Mouse (Mus musculus) heart, adult 2 months (tissue): ENCODE measurements around the gene Grin3b. TPM values are rescaled to one million over a fixed set of nuclear protein-coding genes. Genes with fewer than 3 reads are reported as not detected.

Experiments used
- DNase-seq, 2 experiments: peaks; one replicate each; pipeline ENCODE4 v3.0.0; 2021
- H3K27ac ChIP-seq: fragments of 200-600 bp; 2 replicates; pipeline ENCODE4 v1.8.1; 2022
- H3K27me3 ChIP-seq: fragments of 200-500 bp; 2 replicates; pipeline ENCODE4 v1.6.1; 2012; ENCODE audit warnings: mild to moderate bottlenecking, low read length, inconsistent platforms, mixed read lengths; ENCODE audit not compliant: control insufficient read depth, insufficient read depth
- H3K36me3 ChIP-seq: fragments of 200-500 bp; 2 replicates; pipeline ENCODE4 v1.6.1; 2012; ENCODE audit warnings: low read length, inconsistent platforms; ENCODE audit not compliant: control insufficient read depth, insufficient read depth
- H3K4me1 ChIP-seq: fragments of 200-500 bp; 2 replicates; pipeline ENCODE4 v1.6.1; 2011; ENCODE audit warnings: low read length; ENCODE audit not compliant: control insufficient read depth, insufficient read depth
- H3K4me3 ChIP-seq: fragments of 200-600 bp; 2 replicates; pipeline ENCODE4 v1.8.1; 2022
- H3K79me2 ChIP-seq: fragments of 200-500 bp; replicated peaks from 2 replicates; pipeline ENCODE4 v1.6.1; 2012; ENCODE audit warnings: mild to moderate bottlenecking, inconsistent platforms, low read length, moderate library complexity, mixed read lengths; ENCODE audit not compliant: control insufficient read depth, insufficient read depth
- H3K9ac ChIP-seq: fragments of 200-500 bp; 2 replicates; pipeline ENCODE4 v1.6.1; 2012; ENCODE audit warnings: low read depth, mild to moderate bottlenecking, control low read depth, inconsistent platforms, low read length, mixed read lengths
- CTCF ChIP-seq: fragments of 200-600 bp; IDR thresholded peaks from 2 replicates; pipeline ENCODE4 v1.8.1; 2022; ENCODE audit warnings: antibody characterized with exemption, mild to moderate bottlenecking, moderate library complexity
- EP300 ChIP-seq: fragments of 200-500 bp; IDR thresholded peaks from 2 replicates; pipeline ENCODE4 v1.6.1; 2011; ENCODE audit warnings: low read depth, low read length, control low read depth; ENCODE audit not compliant: insufficient read depth
- POLR2A ChIP-seq: fragments of 200-500 bp; IDR thresholded peaks from 2 replicates; pipeline ENCODE4 v1.6.1; 2011; ENCODE audit warnings: mild to moderate bottlenecking, low read depth, low read length, control low read depth; ENCODE audit not compliant: insufficient read depth
- WGBS: fragments of 180-500 bp; shearing (Covaris S2); methylation state at CpG from one replicate; pipeline ENCODE4 v1.1.7; 2018; 5-methylcytosine and 5-hydroxymethylcytosine counted together
- intact Hi-C: fragments of 180-260 bp; cut with DNase I; formaldehyde crosslinking; loops from one replicate; pipeline ENCODE4 v1.15.1; 2025
- polyA plus RNA-seq: library from polyadenylated mRNA; depleted of rRNA; stranded (reverse); fragments of >200 nt; gene quantifications from 2 replicates; pipeline ENCODE4 v1.2.3, GENCODE M21; 2012
- total RNA-seq, 2 experiments: library from RNA; stranded (reverse); gene quantifications; 2 replicates each; pipeline ENCODE4 v1.2.3; 2021

The Grin3b gene
- total and polyA plus RNA-seq, 3 experiments, result 0.20 to 0.31 (median 0.29) TPM

DNA sequence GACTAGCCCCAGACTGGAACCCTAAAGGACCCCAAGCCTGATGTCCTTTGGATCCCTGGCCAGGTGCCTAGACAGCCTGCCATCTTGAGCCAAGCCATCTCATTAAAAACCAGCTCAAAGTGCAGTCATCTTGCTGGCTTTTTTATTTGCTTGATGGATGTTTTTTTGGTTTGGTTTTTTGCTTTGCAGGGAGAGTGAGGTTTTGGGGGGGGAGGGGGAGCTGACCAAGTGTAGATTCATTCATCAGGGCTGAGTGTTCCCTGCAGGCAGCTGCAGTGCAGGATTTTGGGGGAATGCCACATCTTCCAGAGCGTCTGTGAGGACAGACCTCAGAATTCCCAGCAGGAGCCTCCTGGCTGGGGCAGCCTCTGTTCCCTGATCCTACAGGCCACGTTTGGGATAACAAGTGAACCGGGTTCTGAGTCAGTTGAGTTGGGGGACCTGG is 1.4 kb upstream of the Grin3b start:
- TF ChIP-seq POLR2A (no peak), CTCF (no peak), EP300 (no peak)
- no peak overlapping the region for H3K27ac ChIP-seq
- no peak overlapping the region for H3K4me3 ChIP-seq
- H3K4me1 ChIP-seq, result no peaks in the 10 kb centered on the region
- H3K36me3 ChIP-seq, result no peaks in the 10 kb centered on the region
- no peak overlapping the region for H3K9ac ChIP-seq
- peaks cover 7% of the 10 kb centered on the region for H3K27me3 ChIP-seq
- DNase-seq, result no peak
- no peaks in the 10 kb centered on the region for H3K79me2 ChIP-seq
- intact Hi-C loops, result no loop called here
- WGBS, result 33% methylated on average over 3 of the region's 3 CpGs

DNA sequence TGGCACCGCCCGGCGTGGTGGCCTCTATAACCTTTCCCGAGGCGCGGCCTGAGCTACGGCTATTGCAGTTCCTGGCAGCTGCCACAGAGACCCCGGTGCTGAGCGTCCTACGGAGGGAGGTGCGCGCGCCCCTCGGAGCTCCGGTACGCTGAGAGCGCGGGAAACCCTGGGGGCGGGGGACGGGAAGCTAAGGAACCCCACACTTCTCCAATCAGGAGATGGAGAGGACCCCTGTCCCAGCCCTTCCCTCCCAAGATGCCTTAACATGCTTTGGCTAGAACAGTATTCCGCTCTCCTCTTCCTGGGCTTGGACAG is 625 bp downstream of the Grin3b start:
- no peak for TF ChIP-seq POLR2A
- TF ChIP-seq EP300, result no peak
- TF ChIP-seq CTCF, result no peak
- intact Hi-C loops, result no loop called here
- no peaks in the 10 kb centered on the region for H3K79me2 ChIP-seq

DNA sequence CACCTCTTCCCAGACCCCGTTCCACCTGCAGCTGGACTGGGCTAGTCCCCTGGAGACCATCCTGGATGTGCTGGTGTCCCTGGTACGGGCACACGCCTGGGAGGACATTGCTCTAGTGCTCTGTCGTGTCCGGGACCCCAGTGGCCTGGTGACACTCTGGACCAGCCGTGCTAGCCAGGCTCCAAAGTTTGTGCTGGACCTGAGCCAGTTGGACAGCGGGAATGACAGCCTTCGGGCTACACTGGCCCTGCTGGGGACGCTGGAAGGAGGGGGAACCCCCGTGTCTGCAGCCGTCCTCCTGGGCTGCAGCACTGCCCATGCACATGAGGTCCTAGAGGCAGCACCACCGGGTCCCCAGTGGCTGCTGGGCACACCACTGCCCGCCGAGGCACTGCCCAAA is 2.3 kb downstream of the Grin3b start:
- Histone ChIP-seq H3K27me3 (peaks cover 7% of the 10 kb centered on the region), H3K27ac (no peak overlapping the region), H3K4me1 (no peaks in the 10 kb centered on the region), H3K4me3 (no peak overlapping the region), H3K36me3 (no peaks in the 10 kb centered on the region), H3K9ac (no peak overlapping the region), H3K79me2 (no peaks in the 10 kb centered on the region)
- DNase-seq, result peak in 1 of 2 experiments; percentile 48
- intact Hi-C loops, result no loop called here
- no peak for TF ChIP-seq POLR2A
- TF ChIP-seq EP300, result no peak
- no peak for TF ChIP-seq CTCF
- WGBS, result 25% methylated on average over 14 of the region's 14 CpGs

More for the DNA sequence above, 625 bp downstream of the Grin3b start:
- 4% methylated on average over 21 of the region's 21 CpGs for whole genome bisulfite sequencing
- DNase-seq, result no peak
- Histone ChIP-seq H3K4me3 (peak overlapping the region; percentile 1; the same call in 1 of the 2 replicates), H3K9ac (no peak overlapping the region), H3K27ac (no peak overlapping the region), H3K36me3 (no peaks in the 10 kb centered on the region), H3K27me3 (peaks cover 7% of the 10 kb centered on the region), H3K4me1 (no peaks in the 10 kb centered on the region)

DNA sequence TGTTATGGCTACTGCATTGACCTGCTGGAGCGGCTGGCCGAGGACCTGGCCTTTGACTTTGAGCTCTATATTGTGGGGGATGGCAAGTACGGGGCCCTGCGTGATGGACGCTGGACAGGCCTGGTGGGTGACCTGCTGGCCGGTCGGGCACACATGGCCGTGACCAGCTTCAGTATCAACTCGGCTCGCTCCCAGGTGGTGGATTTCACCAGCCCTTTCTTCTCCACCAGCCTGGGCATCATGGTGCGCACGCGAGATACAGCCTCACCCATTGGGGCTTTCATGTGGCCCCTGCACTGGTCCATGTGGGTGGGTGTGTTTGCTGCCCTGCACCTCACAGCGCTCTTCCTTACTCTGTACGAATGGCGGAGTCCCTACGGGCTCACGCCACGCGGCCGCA is 3.6 kb downstream of the Grin3b start:
- Histone ChIP-seq H3K36me3 (no peaks in the 10 kb centered on the region), H3K79me2 (no peaks in the 10 kb centered on the region), H3K27ac (no peak overlapping the region), H3K4me3 (no peak overlapping the region), H3K9ac (no peak overlapping the region), H3K27me3 (peaks cover 7% of the 10 kb centered on the region), H3K4me1 (no peaks in the 10 kb centered on the region)
- intact Hi-C loops, result no loop called here
- 87% methylated on average over 21 of the region's 21 CpGs for WGBS
- DNase-seq, result no peak
- TF ChIP-seq EP300 (no peak), POLR2A (no peak), CTCF (no peak)

DNA sequence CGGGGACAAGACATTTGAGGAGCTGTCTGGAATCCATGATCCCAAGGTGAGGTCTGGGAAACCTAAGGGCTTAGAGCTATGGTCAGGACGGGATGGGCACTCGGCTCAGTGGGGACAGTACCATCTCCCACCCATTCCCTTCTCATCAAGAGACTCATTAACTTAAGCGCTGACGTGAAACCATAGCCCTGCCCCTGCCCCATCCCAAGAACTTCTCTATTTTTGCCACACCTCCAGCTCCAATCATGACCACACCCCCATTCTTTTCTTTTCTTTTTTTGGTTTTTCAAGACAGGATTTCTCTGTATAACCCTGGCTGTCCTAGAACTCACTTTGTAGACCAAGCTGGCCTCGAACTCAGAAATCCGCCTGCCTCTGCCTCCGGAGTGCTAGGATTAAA is 4.2 kb downstream of the Grin3b start:
- H3K9ac ChIP-seq, result no peak overlapping the region
- WGBS, result 83% methylated on average over 8 of the region's 8 CpGs
- no peak for TF ChIP-seq POLR2A
- no peak for TF ChIP-seq EP300
- no peak for TF ChIP-seq CTCF
- H3K79me2 ChIP-seq, result no peaks in the 10 kb centered on the region
- no peak for DNase-seq
- H3K4me3 ChIP-seq, result no peak overlapping the region
- intact Hi-C loops, result no loop called here
- no peak overlapping the region for H3K27ac ChIP-seq
- no peaks in the 10 kb centered on the region for H3K4me1 ChIP-seq
- peaks cover 7% of the 10 kb centered on the region for H3K27me3 ChIP-seq
- H3K36me3 ChIP-seq, result no peaks in the 10 kb centered on the region

DNA sequence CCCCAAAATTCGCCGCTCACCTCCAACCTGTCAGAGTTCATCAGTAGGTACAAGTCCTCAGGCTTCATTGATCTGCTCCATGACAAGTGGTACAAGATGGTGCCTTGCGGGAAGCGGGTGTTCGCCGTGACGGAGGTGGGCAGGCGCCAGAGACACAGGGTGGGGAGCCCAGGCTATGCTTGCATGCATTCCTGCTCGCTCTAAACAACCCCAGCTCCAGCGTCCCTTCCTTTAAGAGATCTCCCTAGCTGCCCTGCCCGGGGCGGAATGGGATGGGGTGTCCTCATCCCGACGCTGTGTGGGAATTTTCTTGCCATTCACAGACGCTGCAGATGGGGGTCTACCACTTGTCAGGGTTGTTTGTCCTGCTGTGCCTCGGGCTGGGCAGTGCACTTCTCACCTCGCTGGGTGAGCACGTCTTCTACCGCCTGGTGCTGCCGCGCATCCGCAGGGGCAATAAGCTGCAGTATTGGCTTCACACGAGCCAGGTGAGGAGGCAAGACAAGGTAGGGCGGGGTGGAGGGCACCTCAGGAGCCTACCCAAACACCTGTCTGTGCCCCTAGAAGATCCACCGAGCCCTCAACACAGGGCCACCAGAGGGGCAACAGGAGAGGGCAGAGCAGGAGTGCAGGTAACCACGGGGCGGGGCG is 5.7 kb downstream of the Grin3b start:
- Histone ChIP-seq H3K79me2 (no peaks in the 10 kb centered on the region), H3K36me3 (no peaks in the 10 kb centered on the region), H3K9ac (no peak overlapping the region), H3K4me3 (no peak overlapping the region), H3K27ac (no peak overlapping the region), H3K27me3 (no peaks in the 10 kb centered on the region), H3K4me1 (no peaks in the 10 kb centered on the region; the same call in 1 of the 2 replicates)
- 88% methylated on average over 28 of the region's 28 CpGs for WGBS
- no peak for TF ChIP-seq CTCF
- no peak for TF ChIP-seq POLR2A
- TF ChIP-seq EP300, result no peak
- intact Hi-C loops, result no loop called here
- DNase-seq, result no peak
